Mouse (Mus musculus): Measurements from ENCODE around the gene Zfp791. TPM values are rescaled to one million over a fixed set of nuclear protein-coding genes. Genes with fewer than 3 reads are reported as not detected.

Zfp791 gene
- polyA plus RNA-seq, 1 experiment from 2014 or later, result 0.84 TPM

DNA sequence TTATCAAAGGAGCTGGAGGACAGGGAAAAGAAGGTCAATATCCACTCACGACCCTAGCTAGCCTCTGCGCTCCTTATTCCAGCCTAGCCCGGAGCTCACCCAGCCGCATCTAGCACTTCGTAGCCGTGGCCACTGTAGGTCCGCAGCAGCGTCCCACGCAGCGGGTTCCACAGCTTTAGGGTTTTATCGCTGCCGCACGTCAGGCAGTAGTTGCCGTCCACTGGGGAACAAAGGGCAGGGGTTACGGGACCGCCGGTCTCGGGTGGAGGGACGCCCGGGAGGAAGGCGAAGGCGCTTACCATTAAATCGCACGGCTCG is 42.7 kb downstream of the Zfp791 start:
- no peaks in the 10 kb centered on the region for H3K9me3 ChIP-seq
- H3K27ac ChIP-seq, result peak overlapping the region; percentile 86
- H3K27me3 ChIP-seq (ENCODE audit: insufficient read depth, poor library complexity, severe bottlenecking), result no peaks in the 10 kb centered on the region
- peak; percentile 77 for DNase-seq (ENCODE audit: low spot score)
- H3K4me3 ChIP-seq, result peak overlapping the region; percentile 90
- 1% methylated on average over 25 of the region's 25 CpGs for WGBS
- peaks cover 43% of the 10 kb centered on the region for H3K4me1 ChIP-seq
- peaks cover 35% of the 10 kb centered on the region for H3K36me3 ChIP-seq

DNA sequence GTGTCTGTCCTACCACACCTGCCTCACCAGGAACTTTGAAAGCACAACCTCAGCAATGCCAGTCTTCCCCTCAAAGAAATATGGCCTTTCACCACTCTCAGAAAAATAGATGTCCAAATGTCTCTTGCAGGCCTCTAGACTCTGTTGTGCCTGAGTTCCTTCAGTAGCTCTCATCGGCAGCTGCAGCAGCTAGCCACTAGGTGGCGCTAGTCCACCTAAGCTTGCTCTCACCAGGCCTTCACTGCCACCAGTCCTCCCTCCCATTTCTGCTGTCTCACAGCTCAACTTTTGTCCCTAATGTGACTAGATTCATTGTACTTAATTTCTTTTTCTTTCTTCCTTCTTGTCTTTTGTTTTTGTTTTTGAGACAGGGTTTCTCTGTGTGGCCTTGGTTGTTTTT is 45.9 kb downstream of the Zfp791 start:
- peak; percentile 91 for DNase-seq (ENCODE audit: low spot score)
- no peak overlapping the region; the same call in 1 of the 2 replicates for H3K27ac ChIP-seq
- H3K36me3 ChIP-seq, result peaks cover 58% of the 10 kb centered on the region
- H3K27me3 ChIP-seq (ENCODE audit: insufficient read depth, poor library complexity, severe bottlenecking), result no peaks in the 10 kb centered on the region
- no peak overlapping the region for H3K4me3 ChIP-seq
- peaks cover 44% of the 10 kb centered on the region for H3K4me1 ChIP-seq
- 0% methylated on average over 2 of the region's 2 CpGs for WGBS
- no peaks in the 10 kb centered on the region for H3K9me3 ChIP-seq

DNA sequence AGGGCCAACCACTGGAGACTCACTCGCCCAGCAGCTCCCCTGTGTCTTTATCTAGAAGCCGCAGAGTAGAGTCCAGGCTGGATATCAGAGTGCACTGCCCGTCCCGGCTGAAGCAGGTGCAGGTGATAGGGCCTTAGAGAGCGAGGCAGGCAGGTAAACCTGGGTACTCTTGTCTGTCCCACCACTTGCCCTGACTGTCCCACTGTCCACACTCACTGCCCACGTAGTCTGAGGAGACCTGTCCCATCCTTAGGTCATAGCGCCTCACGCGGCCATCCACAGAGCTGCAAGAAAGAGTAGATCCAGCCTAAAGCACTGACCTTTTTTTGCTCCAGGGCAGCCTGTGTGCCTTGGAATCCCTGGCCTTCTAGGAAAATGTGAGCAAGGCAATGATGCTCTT is 46.9 kb downstream of the Zfp791 start:
- Histone ChIP-seq H3K9me3 (no peaks in the 10 kb centered on the region), H3K36me3 (peaks cover 58% of the 10 kb centered on the region), H3K4me3 (peak overlapping the region; percentile 22; the same call in 1 of the 2 replicates), H3K27ac (no peak overlapping the region), H3K27me3 (ENCODE audit: insufficient read depth, poor library complexity, severe bottlenecking) (no peaks in the 10 kb centered on the region), H3K4me1 (peaks cover 37% of the 10 kb centered on the region)
- 73% methylated on average over 9 of the region's 9 CpGs for WGBS
- peak; percentile 82 for DNase-seq (ENCODE audit: low spot score)

DNA sequence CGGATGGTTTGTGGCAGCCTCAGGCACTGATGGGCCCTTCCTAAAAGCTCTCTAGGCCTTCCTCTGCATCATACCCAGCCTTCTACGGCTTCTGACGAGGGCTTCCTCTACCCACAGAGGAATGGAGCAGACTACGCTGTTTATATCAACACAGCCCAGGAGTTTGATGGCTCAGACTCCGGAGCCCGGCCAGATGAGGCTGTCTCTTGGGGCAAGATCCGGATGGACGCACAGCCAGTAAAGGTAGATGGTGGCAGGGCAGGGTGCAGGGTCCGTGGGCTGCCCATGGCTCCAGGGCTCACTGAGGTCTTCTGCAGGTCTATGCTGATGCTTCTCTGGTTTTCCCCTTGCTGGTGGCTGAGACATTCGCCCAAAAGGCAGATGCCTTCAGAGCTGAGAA is 48.3 kb downstream of the Zfp791 start:
- Histone ChIP-seq H3K27ac (no peak overlapping the region), H3K4me3 (no peak overlapping the region), H3K27me3 (ENCODE audit: insufficient read depth, poor library complexity, severe bottlenecking) (no peaks in the 10 kb centered on the region), H3K4me1 (peaks cover 35% of the 10 kb centered on the region), H3K9me3 (no peaks in the 10 kb centered on the region), H3K36me3 (peaks cover 58% of the 10 kb centered on the region)
- DNase-seq (ENCODE audit: low spot score), result no peak
- WGBS, result 92% methylated on average over 10 of the region's 10 CpGs

DNA sequence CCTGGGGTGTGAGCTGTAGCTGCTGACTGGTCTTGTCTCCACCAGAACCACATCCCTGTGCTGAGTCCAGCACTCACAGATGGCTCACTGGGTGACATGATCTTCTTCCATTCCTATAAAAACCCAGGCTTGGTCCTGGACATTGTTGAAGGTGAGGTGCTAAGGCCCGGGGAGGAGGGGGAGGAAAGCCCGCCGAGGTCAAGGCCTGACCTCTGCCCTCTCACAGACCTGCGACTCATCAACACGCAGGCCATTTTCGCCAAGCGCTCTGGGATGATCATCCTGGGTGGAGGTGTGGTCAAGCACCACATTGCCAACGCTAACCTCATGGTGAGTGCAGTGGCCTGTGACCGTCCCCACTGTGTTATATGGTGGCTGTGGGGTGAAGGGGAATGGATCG is 48.7 kb downstream of the Zfp791 start:
- Histone ChIP-seq H3K27me3 (ENCODE audit: insufficient read depth, poor library complexity, severe bottlenecking) (no peaks in the 10 kb centered on the region), H3K36me3 (peaks cover 55% of the 10 kb centered on the region), H3K4me3 (no peak overlapping the region), H3K4me1 (peaks cover 30% of the 10 kb centered on the region), H3K9me3 (no peaks in the 10 kb centered on the region), H3K27ac (no peak overlapping the region)
- 86% methylated on average over 10 of the region's 10 CpGs for WGBS
- DNase-seq (ENCODE audit: low spot score), result no peak

DNA sequence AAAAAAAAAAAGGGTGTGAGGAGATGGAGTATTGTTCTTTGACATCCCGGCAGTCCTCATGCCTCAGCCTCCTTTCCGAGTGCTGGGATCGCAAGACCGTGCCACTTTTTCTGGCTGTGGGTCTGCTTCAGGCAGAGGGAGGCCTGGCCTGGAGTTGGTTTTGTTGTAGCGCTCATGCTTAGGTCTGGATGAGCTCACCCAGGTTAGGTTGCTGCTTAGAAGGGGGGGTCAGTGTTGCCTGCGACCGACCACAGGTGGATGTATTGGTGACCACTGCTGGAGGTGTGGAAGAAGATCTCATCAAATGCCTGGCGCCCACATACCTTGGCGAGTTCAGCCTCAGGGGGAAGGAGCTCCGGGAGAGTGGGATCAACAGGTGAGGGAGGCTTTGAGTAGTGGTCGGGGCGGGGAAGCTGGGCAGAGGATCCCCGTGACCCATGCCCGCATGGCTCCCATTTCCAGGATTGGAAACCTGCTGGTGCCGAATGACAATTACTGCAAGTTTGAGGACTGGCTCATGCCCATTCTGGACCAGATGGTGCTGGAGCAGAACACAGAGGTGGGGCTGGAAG is 49.8 kb downstream of the Zfp791 start:
- H3K27ac ChIP-seq, result no peak overlapping the region
- no peak overlapping the region for H3K4me3 ChIP-seq
- DNase-seq (ENCODE audit: low spot score), result peak; percentile 69
- WGBS, result 90% methylated on average over 15 of the region's 15 CpGs
- peaks cover 47% of the 10 kb centered on the region for H3K36me3 ChIP-seq
- H3K27me3 ChIP-seq (ENCODE audit: insufficient read depth, poor library complexity, severe bottlenecking), result no peaks in the 10 kb centered on the region
- H3K4me1 ChIP-seq, result peaks cover 25% of the 10 kb centered on the region
- H3K9me3 ChIP-seq, result no peaks in the 10 kb centered on the region

DNA sequence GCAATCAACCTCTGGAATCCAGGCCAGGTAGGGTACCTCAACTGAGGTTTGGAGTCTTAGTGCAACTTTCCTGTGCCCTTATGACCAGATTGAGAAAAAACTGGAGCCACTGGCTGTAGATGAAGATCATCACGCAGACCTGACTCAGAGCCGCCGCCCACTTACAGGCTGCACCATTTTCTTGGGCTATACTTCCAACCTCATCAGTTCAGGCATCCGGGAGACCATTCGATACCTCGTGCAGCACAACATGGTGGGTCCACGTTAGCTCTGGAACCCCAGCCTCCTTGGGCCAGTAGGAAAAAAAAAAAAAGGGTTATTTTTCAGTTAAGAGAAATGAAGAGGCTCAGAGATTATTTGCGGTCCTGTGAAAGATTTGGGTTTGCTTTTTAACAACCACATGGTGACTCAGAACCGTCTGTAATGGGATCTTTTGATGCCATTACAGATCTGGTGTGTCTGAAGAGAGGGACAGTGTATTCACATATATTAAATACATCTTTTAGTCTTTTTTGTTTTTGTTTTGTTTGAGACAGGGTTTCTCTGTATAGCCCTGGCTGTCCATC is 50.4 kb downstream of the Zfp791 start:
- WGBS, result 39% methylated on average over 9 of the region's 9 CpGs
- Histone ChIP-seq H3K36me3 (peaks cover 43% of the 10 kb centered on the region), H3K9me3 (no peaks in the 10 kb centered on the region), H3K4me3 (peak overlapping the region; percentile 96), H3K27ac (peak overlapping the region; percentile 97), H3K4me1 (peaks cover 25% of the 10 kb centered on the region), H3K27me3 (ENCODE audit: insufficient read depth, poor library complexity, severe bottlenecking) (no peaks in the 10 kb centered on the region)
- DNase-seq (ENCODE audit: low spot score), result no peak

DNA sequence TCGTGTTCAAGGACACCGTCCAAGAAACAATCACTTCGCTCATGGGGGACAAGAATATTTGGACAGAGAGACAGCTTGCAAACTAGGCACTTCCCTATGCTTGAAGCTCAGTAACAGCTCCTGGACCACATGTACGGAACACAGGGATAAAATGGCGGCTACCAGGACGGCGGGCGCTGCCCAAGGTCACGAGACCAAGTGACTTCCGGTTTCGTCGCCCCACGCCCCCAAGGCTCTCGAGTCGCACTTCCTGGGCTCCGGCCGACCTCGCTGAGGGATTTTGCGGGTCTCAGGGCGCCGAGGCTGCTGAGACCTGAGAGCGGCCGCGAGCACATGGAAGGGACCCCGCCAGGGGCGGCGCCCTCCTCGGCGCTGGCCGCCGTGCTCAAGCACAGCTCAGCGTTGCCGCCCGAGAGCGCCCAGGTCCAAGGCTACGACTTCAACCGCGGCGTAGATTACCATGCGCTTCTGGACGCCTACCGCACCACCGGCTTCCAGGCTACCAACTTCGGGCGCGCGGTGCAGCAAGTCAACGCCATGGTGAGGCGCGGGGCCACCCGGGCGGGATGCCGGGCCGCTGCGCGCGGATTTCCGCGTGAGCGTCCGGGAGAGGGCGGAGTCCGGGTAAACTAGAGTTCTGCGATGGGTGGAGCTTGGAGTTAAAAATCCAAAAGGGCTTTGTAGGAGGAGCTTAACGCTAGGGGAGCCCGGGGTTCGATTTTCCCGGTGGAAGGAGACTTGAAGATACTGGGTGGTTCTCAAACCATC is 51.2 kb downstream of the Zfp791 start, which contains the start of gene Dhps:
Dhps (plus strand) TSS at position 244 of the 768 bp plus-strand sequence.
- H3K36me3 ChIP-seq, result peaks cover 44% of the 10 kb centered on the region
- H3K4me3 ChIP-seq, result peak within 1 kb of the TSS; percentile 96
- DNase-seq (ENCODE audit: low spot score), result peak; percentile 96
- H3K9me3 ChIP-seq, result no peaks in the 10 kb centered on the region
- peak within 1 kb of the TSS; percentile 97 for H3K27ac ChIP-seq
- no peaks in the 10 kb centered on the region for H3K27me3 ChIP-seq (ENCODE audit: insufficient read depth, poor library complexity, severe bottlenecking)
- under 1% methylated on average over 68 of the region's 68 CpGs for WGBS
- peaks cover 25% of the 10 kb centered on the region for H3K4me1 ChIP-seq

DNA sequence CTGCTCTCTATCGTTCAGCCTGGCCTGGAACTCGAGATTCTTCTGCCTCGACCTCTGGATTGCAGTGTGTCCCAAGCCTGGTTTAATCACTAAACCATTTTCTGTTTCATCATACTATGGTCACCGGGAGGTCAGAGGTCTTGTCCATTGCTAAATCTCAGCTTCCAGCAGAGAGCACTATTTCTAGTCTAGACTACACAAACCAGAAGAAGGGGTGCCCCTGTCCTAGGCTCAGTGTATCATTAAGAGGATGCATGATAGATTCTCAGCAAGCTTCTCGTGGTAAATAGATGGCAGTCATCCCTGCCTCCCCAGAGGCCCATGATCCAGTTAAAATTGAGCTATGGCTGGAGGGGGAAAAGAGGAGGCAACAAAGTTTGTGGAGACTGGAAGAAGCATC is 51.9 kb downstream of the Zfp791 start:
- H3K36me3 ChIP-seq, result peaks cover 42% of the 10 kb centered on the region

DNA sequence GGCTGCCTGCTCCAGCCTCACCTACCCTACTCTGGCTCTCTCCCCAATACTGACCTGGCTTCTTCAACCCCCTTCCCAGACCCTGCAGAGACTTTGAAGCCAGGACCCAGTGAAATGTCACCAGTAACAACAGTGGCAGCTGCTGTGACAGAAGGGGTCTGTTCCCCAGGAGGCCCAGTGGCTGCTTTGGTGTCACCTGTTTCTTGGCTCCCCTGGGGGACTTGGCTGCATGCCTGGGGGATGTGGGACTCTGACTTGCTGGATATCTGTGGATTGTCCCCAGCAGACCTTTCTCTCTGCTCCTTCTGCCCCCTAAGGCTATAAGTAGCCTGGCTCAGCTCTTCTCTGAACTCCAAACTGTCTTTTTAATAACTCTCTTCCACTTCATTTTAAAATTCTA is 54.9 kb downstream of the Zfp791 start, which contains the start of gene Gm5741:
Gm5741 (minus strand) TSS at position 1 of the 400 bp plus-strand sequence.
- no peak for DNase-seq (ENCODE audit: low spot score)
- Histone ChIP-seq H3K4me3 (no peak within 1 kb of the TSS), H3K4me1 (peaks cover 12% of the 10 kb centered on the region; the same call in 1 of the 2 replicates), H3K27ac (no peak within 1 kb of the TSS), H3K36me3 (peaks cover 26% of the 10 kb centered on the region), H3K27me3 (ENCODE audit: insufficient read depth, poor library complexity, severe bottlenecking) (no peaks in the 10 kb centered on the region), H3K9me3 (no peaks in the 10 kb centered on the region)

More for the DNA sequence above, 51.9 kb downstream of the Zfp791 start:
- peak; percentile 69 for DNase-seq (ENCODE audit: low spot score)
- Histone ChIP-seq H3K4me1 (peaks cover 25% of the 10 kb centered on the region), H3K27ac (peak overlapping the region; percentile 97), H3K9me3 (no peaks in the 10 kb centered on the region), H3K4me3 (peak overlapping the region; percentile 96), H3K27me3 (ENCODE audit: insufficient read depth, poor library complexity, severe bottlenecking) (no peaks in the 10 kb centered on the region)
- 82% methylated on average over 5 of the region's 5 CpGs for WGBS

DNA sequence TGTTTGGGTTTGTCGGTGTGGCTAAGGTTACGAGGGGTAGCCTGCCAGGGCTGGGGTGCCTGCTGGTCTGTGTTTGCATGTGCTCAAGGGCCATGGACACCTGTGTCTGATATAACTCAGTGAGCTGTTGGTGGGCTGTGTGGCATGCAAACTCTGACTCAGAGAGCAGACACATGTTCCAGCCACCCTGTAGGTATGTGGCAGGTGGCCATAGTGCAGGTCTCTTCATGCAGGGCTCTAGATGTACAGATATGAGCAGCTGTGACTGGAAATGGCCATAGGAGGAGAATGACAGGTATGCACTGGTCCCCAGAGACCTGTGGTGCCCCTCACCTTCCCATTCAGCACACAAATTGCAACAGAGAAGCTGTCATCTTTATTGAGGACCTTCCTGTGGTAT is 55.7 kb downstream of the Zfp791 start:
- H3K27ac ChIP-seq, result no peak overlapping the region
- 87% methylated on average over 2 of the region's 2 CpGs for WGBS
- no peaks in the 10 kb centered on the region for H3K9me3 ChIP-seq
- peaks cover 31% of the 10 kb centered on the region for H3K36me3 ChIP-seq
- peak; percentile 67 for DNase-seq (ENCODE audit: low spot score)
- no peak overlapping the region for H3K4me3 ChIP-seq
- no peaks in the 10 kb centered on the region for H3K27me3 ChIP-seq (ENCODE audit: insufficient read depth, poor library complexity, severe bottlenecking)
- peaks cover 5% of the 10 kb centered on the region; the same call in 1 of the 2 replicates for H3K4me1 ChIP-seq

DNA sequence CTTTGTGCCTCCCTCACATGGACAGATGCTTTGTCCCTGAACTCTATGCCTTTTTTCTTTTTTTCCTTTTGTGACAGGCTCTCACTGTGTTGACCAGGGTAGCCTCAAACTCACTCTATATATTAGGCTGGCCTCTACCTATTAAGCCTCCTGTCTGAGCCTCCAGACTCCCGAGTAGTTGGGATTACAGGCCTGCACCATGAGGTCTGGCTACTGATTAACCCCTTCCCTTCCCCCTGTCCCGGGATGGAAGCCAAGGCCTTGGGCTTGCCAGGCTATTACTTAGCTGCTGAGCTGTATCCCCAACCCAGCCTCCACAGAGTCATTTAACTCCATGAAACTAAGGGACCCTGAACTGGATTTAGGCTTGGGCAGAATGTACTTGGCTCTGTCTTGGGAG is 57.7 kb downstream of the Zfp791 start:
- Histone ChIP-seq H3K9me3 (no peaks in the 10 kb centered on the region), H3K27ac (no peak overlapping the region), H3K27me3 (ENCODE audit: insufficient read depth, poor library complexity, severe bottlenecking) (no peaks in the 10 kb centered on the region), H3K4me3 (no peak overlapping the region), H3K36me3 (peaks cover 37% of the 10 kb centered on the region), H3K4me1 (peaks cover 14% of the 10 kb centered on the region)
- WGBS, result 47% methylated on average over 2 of the region's 2 CpGs
- DNase-seq (ENCODE audit: low spot score), result no peak

DNA sequence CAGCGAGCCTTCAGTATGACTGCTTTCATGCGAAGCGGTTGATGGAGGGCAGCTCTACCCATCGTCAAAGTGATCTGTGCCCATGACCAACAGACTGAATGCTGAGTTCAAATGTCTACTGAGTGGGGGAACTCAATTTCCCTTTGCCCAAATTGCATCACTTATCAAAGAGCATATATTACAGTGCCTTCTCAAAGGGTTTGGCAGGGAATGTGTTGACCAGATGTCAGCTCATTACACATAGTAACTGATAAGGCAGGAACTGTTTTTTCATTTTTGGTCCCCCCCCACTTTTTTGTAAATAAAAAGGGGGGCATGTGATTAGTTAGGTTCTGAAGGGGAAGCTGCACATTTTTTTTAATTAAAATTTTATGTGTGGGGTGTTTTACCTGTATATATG is 60.3 kb downstream of the Zfp791 start:
- no peak overlapping the region for H3K4me3 ChIP-seq
- peaks cover 15% of the 10 kb centered on the region for H3K4me1 ChIP-seq
- no peak for DNase-seq (ENCODE audit: low spot score)
- no peaks in the 10 kb centered on the region for H3K9me3 ChIP-seq
- peaks cover 37% of the 10 kb centered on the region for H3K36me3 ChIP-seq
- WGBS, result 88% methylated on average over 4 of the region's 4 CpGs
- H3K27me3 ChIP-seq (ENCODE audit: insufficient read depth, poor library complexity, severe bottlenecking), result no peaks in the 10 kb centered on the region
- no peak overlapping the region for H3K27ac ChIP-seq
